Mouse (Mus musculus): ENCODE data around the gene A630023A22Rik. TPM values are rescaled to one million over a fixed set of nuclear protein-coding genes. Genes with fewer than 3 reads are reported as not detected.
A peak's percentile ranks its signal among the peaks of the same experiment; 100 is the strongest.

A630023A22Rik gene
- total RNA-seq (2021): not detected
- polyA plus RNA-seq (2012; rRNA removed): not detected in 2 replicates
- long read RNA-seq: 0 reads

GRCm38 (mm10) chr14:34102601-34103000, at the start of gene A630023A22Rik:
A630023A22Rik (minus strand) TSS chr14:34102754.
- no peak for DNase-seq

DNA sequence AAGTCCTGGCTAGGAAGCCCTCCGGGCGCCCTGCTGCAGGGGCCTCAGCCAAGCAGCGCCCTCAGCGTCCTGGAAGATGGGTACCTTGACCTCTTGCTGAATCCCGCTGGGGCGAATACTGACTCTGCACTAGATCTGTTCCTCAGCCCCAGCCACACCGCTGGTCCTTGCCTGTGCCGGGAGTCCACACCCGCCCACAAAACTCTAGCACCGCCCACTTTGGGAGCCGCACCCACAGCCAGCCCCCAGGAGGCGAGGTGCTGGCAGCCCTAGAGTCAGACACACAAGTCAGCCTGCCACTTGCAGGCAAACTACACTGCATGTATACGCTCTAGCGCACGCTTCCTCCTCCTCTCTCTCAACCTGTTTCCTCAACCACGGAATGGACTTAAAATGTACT, 49.8 kb upstream of the A630023A22Rik start, which contains the start of gene Npy4r:
Gene Npy4r, minus strand, starts transcription at position 148 of the 400 bp plus-strand sequence.
- peak; percentile 78 for DNase-seq

- DNase-seq: no peak
Observed at GRCm38 (mm10) chr14:34142915-34143314, 40.4 kb upstream of the A630023A22Rik start.

DNA sequence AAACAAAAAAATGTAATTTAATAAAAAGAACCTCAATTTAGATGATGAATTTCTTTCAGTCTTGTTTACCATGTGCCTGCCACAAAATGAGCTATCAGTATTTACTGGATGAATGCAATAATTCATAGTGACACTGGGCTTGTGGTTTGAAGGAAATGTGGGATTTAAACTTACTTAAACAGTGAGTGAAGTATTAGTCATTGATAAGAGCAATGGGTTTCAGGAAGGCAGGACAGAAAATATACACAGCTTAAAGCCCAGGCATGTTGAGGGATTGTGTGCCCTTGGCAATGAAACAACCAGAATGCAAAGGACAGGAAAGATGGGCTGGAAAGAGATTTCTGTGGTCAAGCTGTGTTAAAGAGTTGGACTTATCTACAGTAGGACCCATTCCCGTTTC, 39.8 kb upstream of the A630023A22Rik start:
- no peak for DNase-seq

DNA sequence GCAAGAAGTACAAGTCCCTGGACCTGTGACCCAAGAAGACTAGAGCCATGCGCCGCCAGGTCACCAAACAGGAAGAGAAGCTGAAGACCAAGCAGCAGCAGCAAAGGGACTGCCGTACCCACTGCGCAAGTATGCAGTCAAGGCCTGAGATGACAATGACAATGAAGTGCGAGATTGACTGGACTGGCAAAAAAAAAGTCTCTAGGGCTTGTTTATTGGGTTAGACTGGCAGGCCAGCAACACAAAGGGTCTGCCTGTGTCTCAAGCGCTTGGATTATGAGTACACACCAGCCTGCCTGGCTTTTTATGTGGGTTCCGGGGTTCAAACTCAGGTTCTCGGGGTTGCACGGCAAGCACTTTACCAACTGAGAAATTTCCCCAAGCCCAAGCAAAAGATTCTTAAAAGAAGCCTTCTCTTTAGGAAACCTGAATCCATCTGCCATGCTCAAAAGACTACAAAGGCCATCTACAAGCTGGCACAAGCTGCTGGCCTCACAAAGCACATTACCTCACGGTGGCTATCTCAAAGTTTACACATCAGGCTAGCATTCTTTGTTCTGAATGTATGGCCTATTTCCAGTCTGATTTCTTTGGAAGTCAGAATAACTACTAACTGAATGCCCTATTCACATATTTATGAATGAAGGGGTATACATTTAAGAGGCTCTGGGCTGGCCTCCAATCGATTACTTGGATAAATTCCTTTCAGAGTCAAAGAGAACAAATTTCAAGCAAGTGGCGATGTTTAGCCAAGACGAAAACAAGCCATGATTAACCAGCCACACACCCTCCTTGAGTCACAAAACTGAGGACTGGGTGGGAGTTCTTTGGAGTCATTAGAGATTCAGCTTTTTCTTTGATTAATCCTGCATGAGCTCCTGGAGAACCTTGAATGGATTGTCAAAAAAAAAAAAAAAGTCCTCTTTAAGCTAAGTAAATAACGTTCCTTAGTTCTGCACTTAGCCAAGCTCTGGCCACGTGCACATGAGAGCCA, 37.4 kb upstream of the A630023A22Rik start:
- DNase-seq: no peak

DNA sequence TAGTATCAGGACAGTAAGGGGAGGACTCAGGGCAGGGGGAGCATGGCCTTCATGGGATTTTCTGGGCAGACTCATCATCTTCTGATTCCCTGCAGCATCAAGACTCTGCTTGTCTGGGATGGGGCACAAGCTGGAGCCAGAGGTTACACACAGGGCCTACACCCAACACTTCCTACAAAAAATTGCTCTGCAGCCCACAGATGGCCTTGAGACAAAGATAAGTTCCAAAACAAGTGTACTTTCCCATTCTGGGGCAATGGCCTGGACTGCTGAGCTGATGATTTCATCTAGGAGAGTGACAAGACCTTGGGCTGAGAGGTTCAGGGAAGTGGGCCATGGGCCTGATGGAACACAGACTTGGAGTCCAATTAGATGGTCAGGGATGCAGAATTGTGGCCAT, 32.8 kb upstream of the A630023A22Rik start:
- peak; percentile 41 for DNase-seq

GRCm38 (mm10) chr14:34131216-34131615, 28.7 kb upstream of the A630023A22Rik start:
- DNase-seq: no peak

- no peak for DNase-seq
Observed at GRCm38 (mm10) chr14:34121691-34122090, 19.1 kb upstream of the A630023A22Rik start.

- DNase-seq: no peak
Observed at GRCm38 (mm10) chr14:34120923-34121351, 18.4 kb upstream of the A630023A22Rik start.

DNA sequence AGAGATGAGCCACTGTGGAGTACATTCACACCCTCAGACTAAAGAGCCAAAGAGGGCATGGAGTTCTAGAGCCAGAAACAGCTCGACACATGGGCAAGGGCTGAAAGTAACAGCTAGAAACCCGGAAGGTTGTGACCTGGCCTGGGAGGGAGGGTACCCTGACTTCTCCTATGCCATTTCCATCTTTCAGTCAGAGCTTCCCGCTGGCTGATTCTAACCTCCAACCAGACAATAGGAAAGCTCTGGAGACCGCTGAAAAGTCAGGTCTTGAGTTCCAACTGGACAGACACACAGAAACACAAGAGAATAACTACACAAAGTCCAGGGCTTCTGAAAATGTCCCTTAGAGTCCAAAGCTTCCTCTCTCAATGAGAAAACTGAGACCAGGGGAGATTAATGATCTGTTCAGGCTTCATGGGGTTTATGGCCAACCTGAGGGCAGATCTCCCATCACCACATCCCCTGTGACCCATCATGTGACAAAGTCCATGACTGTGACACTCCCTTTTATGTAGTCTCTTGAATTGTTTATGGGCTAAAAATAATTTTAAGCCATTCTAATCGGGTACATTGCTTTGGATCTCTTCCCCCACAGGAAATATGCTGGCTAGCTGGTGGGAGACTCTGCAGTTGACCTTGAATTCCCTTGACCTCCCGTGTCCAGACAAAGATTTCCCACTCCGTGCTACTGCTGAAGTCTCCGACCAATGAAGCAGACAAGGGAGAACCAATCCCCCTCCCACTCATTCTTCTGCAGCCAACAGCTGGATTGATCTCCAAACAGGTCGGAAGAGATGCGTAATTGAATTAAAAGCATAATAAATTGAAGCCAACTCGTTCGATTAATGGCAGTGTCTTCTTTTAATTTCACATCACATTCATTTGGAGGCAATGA, 17.7 kb upstream of the A630023A22Rik start:
- DNase-seq: no peak

- peak; percentile 6 for DNase-seq
Observed at GRCm38 (mm10) chr14:34119046-34119723, 16.6 kb upstream of the A630023A22Rik start.

GRCm38 (mm10) chr14:34114311-34114710, 11.8 kb upstream of the A630023A22Rik start:
- no peak for DNase-seq

- no peak for DNase-seq
Observed at GRCm38 (mm10) chr14:34107594-34107993, 5.0 kb upstream of the A630023A22Rik start.

DNA sequence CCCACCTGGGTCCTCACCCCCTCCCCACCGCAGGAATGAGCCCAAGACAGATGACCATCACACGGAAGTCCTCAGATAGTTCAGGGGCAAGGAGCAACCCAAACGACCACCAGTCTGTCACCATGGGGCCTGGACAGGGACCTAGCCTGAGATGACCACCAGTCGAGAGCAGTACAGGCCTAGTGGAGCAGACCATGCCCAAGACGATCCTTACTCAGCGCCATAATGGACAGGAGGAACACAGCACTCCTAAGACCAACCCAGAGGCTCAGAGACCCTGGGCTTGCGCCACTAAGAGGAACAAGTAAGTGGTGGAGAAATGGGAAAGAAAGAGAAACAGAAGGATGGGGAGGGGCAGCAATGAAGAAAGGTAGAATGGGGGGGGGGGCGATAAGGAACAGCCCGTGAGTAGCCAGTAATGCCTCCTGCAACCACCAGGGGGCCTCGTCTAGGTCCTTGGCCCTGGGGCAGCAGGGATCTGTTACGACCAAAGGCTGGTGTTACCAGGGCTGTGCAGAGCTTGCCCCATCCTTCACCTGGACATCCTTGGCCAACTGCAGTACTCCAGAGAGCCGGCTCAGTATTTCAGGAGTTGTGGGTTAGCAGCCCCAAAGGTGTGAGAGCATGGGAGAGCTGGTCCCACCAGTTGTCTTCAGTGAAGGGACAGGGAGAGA, 4.0 kb upstream of the A630023A22Rik start:
- peak; percentile 53 for DNase-seq

DNA sequence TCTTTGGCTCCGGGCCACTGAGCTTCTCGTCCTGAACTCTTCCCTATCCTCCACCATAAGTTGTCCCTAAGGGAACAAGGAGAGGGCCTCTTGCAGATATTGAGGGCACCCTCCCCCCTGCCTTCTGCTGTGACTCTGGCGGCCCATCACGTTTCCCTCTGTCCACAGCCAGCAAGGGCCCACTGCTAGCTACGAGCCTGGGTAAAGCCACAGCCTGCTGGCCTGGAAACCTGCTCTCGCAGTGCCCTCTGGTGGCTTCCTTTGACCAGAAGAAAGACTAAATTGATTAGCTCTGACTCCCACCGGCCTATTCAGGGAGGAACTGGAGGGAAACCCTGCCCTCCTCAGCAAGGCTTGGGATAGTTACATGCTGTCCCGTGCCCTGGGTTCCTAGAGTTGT, 2.3 kb upstream of the A630023A22Rik start:
- peak; percentile 72 for DNase-seq

- DNase-seq: no peak
Observed at GRCm38 (mm10) chr14:34103855-34104254, 1.3 kb upstream of the A630023A22Rik start.

DNA sequence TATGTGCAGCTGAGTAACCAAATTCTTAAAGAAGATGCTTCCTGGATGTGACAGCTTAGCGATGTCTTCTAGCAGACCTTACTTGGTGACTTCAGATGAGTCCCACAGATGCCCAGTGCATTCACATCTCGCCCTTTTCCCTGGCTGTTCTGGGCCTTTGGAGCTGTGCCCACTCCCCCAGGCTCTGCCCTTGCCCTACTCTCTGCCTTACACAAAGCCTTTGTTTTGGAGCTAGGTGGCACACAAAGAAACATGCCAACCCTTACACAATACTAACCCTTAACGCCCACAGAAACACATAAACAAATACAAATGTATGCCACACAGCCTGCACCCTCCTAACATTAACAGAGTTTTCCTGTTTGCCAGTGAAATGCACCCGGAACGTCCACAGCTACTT, 6.4 kb downstream of the A630023A22Rik start:
- no peak for DNase-seq

DNA sequence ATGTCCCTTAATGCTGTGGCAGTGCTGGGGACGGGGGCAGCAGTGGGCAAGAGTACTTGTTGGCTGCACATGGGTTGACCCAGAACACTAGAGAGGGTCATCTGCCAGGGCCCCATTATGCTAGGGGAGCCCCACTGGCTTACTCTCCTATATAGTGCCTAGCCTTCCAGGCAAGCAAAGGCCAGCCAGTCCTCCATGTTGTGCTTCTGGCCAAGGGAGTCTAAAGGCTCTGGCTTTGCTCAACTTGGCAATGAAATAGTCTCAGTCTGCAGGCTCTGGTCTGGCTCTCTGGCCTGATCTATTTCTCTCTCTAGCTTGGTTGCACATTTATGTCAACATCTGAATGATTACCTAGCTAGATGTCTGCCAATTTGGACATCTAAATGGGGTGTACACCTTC, 9.7 kb downstream of the A630023A22Rik start:
- no peak for DNase-seq

DNA sequence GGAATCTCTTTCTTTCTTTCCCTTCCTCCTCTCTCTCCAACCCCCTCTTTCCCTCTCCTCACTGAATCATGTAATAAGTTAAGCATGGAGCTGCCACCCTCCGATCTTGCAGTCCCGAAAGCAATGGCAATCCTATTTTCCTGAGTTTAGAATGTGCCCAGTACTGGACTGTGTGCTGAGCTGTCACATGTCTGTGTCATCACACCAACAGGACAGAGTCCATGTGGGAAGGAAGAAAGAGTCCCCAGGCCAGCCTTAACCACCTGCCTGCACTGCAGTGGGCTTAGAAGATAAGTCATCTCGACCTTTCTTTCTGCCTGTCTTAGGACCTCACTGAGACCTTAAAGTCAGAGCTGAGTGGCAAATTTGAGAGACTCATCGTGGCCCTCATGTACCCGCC, 11.1 kb downstream of the A630023A22Rik start:
- DNase-seq: no peak

GRCm38 (mm10) chr14:34089796-34090195, 12.8 kb downstream of the A630023A22Rik start:
- DNase-seq: no peak

DNA sequence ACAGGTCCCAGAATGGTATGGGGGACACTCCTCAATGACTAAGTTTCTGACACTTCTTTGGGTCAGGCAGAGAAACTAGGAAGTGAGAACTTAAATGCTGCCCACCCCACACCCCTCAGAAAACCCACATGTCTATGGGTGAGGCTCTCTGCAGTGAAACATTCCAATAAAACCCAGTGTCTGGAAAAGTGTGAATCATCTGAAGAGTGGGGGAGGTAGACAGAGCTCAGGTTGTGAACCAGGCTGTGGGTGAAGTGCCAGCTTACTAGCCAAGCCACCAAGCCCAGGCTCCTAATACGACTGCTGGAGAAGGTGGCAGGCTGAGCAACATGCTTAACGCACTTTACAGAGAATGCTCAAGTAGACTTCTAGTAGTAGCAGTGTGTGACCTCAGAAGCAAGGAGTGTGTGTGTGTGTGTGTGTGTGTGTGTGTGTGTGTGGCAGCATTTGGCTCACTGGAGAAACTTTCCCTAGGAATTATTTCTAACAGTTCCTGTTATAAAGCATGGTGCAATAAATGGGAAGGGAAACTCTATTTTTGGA, 14.6 kb downstream of the A630023A22Rik start:
- DNase-seq: no peak
